Mouse (Mus musculus) urinary bladder, postnatal 25 days (tissue): ENCODE measurements around the gene Slc25a22.
"Not testable (repeated sequence)": the region's sequence is repeated elsewhere in the genome, so short reads cannot be mapped to it uniquely, and the experiment has no call there.

Source experiments
- DNase-seq: peaks from one replicate; pipeline ENCODE4 v3.0.0; 2022; ENCODE audit warnings: low spot score

The Slc25a22 gene

DNA sequence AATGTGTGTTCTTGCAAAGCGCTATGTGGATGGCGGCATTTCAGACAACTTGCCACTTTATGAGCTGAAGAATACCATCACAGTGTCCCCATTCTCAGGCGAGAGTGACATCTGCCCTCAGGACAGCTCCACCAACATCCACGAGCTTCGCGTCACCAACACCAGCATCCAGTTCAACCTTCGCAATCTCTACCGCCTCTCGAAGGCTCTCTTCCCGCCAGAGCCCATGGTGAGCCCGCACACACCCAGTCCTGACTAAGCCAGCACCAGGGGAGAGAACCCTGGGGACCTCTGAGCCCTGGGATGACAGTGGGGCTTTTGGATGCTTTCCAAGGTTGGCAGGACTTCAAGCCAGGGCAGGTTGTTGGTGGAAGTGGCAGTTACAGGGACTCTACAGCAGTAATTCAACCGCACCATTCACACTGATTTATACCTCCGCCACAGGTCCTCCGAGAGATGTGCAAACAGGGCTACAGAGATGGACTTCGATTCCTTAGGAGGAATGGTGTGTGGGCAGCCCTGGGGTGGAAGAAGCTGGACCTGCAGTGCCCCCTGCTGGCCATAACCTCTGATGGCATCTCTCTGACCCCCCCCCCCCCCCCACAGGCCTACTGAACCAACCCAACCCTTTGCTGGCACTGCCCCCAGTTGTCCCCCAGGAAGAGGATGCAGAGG is 20.4 kb upstream of the Slc25a22 start:
- no peak for DNase-seq

DNA sequence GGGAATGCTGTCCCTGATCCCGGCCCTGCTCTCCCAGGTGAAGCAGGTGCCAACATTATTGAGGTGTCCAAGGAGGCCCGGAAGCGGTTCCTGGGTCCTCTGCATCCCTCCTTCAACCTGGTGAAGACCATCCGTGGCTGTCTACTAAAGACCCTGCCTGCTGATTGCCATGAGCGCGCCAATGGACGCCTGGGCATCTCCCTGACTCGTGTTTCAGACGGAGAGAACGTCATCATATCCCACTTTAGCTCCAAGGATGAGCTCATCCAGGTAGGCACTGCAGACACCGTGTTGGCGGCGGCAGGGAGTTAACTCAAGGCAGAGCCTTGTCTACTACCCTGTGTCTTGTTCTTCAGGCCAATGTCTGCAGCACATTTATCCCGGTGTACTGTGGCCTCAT is 19.5 kb upstream of the Slc25a22 start:
- DNase-seq, result no peak

DNA sequence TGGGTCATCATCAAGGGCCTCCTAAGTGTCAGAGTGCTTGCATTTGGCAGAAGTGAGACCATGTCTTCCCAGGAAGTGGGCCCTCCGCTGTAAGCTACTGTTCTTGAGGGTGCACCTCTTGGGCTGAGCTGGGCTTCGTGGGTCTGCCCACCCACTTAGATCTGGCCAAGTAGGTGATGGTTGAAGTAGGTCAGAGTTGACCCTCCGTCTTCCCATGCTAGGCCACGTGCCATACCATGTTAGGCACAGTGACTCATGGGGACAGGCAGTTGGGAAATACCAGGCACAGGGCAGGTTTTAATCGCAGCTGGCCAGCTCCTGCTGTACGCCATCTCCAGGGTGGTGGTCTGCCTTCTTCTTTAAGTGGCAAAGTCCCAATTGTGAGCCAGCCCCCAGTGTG is 19.0 kb upstream of the Slc25a22 start:
- DNase-seq, result no peak

DNA sequence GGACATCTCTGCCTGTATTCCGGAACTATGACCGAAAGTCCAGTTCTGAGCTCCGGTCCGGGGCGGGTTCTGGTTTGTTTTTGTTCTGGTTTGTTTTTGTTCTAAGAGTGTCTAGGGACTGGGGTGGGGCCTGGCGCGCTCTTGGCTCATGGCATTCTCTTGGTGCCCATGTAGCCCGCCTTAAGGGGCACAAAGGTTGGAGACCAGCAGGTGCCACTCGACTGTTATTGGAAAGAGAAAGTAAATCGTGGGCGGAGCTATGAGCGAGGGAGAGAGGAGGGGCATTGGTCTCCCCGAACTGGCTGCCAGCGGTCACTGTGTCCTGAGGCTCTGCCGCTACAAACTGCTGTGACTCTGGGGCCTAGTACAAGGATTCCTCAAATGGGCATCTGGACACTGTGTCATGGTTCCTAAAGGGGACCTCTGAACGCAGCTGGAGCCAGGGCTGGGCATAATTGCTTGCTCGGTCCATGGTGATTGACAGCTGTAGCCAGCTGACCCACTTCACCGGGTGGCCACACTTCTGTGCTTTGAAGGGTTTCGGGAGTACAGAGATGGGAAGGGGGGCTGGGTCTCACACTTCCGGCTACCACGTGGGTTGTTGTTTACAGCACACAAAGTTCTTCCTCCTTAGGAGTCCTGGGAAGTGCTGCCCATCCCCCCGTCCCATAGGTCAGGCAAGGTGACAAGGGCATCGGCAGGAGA is 18.1 kb upstream of the Slc25a22 start:
- peak; percentile 54 for DNase-seq

DNA sequence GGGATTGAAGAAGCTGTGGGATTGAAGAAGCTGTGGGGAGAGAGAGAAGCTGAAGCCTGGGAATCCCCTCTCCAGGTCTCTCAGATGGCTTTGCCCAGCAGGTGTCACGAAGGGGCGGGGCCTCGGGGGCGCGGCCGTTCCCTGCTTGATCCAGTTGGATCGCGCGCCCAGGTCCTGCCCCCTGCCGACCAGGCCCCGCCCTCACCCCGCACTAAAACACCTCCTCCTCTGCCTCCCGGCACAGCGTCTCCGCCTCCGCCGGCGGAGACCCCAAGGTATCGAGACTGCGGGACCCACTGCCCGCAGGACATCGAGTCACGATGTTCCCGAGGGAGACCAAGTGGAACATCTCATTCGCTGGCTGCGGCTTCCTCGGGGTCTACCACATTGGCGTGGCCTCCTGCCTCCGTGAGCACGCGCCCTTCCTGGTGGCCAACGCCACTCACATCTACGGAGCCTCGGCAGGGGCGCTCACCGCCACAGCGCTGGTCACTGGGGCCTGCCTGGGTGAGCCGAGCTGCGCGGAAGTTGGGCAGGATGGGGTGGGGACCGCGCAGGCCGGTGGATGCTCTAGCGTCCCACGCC is 17.4 kb upstream of the Slc25a22 start, which contains the start of gene Pnpla2:
TSS of gene Pnpla2 (plus strand) at position 232 of the 585 bp plus-strand sequence.
- DNase-seq, result peak; percentile 93

DNA sequence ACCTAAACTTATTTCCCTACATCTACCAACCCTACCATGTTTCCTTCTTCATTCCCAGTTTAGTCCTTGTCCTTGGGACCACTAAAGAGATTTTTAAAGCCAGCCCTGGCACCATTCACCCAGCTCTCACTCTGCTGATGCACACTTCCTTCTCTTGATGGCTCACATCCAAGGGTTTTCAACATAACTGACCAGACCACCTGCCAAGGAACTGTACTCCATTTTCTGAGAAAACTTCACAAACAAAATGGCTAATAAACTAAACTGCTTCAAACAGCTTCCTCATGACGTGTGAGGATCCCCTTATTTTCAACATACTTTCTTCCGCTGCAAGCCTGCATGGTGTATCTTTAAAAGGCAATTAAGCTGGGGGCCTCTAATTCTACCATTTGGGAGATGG is 15.9 kb upstream of the Slc25a22 start:
- DNase-seq, result no peak

DNA sequence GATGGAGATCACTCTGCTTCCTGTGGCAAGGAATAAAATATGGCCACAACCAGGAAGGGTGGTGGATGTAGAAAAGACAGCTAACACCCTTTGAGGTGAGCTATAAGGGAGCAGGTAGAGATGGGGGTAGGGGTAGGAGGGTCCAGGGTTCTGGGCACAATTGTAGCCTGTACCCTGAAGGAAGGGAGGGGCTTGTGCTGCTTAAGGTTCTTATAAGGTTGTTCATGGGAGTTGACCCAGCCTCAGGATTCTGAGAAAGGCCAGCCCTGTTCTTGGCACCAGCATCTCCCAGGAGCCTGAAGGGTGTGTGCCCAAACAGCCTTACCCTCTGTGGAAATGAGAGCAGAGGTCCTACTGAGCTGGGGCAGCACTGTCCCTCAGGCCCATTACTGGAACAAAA is 14.2 kb upstream of the Slc25a22 start:
- DNase-seq, result no peak

DNA sequence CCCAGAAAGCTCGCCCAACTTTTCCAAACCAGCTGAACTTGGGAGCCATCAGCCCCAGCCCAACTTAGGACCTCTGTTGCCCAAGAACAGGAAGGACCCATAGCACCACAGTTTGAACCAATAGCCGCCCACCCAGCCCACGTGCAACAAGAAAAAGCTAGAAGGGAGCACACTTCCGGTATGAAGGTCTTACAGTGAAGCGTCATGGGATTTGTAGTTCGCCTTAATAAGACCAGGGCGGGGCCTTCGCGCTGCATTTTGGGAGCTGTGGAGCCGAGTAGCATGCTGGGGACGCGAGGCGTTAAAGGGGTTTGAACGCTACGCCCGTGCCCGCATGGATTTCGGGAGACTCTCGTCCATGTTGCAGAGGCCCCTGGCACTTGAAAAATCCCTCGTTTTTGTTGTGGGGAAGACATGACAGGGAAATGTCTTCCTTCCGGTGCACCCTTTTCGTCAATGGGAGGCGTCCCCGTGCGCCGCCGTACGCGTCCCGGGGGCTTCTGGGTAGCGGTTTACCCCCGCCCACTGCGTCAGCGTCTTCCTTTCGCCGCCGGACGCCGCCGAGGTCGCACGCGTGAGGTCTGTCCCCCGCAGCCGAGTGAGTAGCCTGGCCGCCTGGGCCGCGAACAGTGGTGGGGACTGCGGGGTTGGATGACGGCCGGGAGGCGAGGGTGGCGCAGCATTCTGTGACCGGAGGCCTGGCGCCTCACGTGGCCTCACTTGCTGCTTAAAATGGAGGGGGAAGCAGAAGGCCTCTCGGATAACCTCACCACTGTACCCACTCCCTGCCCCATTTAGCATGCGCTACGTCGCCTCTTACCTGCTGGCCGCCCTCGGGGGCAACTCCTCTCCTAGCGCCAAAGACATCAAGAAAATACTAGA is 9.7 kb upstream of the Slc25a22 start, which contains the start of gene Rplp2:
TSS of gene Rplp2 (plus strand) at position 261 of the 882 bp plus-strand sequence.
- peak; percentile 89 for DNase-seq

DNA sequence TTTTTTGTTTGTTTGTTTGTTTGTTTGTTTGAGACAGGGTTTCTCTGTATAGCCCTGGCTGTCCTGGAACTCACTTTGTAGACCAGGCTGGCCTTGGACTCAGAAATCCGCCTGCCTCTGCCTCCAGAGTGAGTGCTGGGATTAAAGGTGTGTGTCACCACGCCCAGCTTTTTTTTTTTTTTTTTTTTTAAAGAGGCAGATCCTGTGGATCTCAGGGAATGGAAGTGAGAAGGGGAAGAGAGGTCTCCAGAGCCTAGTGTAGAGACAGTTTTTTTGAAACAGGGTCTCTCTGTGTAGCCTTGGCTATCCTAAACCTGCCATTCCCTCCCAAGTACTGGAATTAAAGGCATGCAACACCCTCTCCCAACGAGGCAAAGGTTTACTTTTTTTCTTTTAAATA is 8.7 kb upstream of the Slc25a22 start:
- DNase-seq, result not testable (repeated sequence)

DNA sequence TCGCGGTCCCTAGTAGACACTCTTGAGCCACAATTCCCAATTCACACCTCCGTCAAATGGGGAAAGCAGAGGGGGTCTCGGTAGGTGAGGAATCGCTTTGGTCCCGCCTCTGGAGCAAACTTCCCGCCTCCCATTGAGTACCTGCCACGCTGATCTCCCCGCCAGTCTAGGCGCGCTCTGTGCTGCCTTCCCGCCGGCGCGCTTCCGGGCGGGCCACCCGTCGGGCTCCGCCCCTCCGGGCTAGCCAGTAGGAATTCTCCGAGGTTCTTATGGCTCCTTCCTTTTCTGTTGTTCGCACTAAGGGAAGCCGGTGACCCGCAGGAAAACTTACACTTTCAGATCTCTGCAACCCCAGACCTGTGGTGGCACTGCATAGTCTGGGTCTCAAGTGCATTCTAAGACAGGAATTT is 6.1 kb upstream of the Slc25a22 start, which contains the start of gene Pidd1:
TSS of gene Pidd1 (minus strand) at position 198 of the 410 bp plus-strand sequence.
- DNase-seq, result peak; percentile 67

DNA sequence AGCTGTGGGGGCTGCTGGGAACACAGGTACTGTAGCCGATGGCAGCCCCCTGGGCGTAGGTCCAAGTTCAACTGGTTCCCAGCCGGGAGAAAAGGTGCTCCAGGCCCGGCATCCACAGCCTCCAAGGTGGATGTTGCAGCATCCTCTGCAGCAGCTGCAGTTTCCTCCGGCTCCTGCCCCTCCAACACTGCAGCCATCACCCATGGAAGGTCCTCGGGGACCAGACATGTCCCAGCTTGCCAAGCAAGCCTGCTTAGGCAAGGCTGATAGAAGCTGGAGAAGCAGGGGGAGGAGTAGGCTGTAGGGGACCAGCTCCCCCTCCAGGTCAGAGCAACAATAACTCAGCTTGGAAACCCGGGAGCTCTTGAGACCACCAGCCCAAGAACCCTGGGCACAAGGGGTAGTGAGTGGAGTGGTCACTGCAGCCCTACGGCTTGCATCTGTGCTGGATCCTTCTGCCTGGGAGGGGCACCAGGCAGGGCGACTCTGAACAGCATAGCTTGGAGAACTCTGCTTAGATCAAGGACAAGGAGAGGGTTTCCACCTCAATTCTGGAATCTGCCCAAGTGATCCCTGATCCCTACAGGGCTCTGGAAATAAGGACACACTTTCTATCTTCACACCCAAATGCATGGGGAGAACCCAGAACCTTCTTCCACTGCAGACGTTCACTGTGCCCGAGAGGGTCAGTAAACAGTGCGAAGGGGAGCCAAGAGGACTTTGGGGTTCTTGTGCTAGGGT is 5.6 kb upstream of the Slc25a22 start:
- no peak for DNase-seq

DNA sequence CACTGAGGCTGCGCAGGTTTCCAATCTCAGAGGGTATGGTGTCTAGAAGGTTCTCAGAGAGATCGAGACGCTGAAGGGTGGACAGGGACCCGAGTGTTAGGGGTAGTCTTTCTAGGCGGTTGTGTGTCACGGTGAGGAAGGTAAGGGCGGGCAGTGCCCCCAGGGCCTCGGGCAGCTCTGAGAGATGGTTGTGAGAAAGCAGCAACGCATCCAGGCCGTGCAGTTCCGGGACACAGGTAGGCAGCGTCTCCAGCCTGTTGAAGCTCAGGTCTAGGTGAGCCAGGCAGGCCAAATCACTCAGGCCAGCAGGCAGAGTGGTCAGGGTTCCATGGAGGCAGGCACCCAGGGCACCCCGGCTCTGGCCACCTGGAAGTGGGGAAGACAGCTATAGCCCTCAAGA is 4.5 kb upstream of the Slc25a22 start:
- DNase-seq, result no peak

DNA sequence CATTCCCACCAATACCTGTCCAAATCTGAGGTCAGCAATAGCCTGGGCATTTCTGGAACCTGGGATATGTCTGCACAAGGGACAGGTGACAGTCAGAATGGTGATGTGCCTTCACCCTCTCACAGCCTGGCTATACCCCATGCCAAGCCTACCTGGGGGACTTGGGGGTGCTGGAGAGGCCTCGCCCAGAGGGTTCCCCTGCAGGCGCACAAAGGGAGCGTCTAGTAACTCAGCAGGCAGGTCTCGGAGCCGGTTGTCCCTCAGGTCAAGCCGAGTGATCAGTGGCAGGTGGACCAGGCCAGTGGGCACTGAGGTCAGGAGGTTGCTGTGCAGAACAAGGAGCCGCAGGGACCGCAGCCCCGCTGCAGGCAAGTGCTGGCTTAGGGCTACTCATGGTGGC is 3.8 kb upstream of the Slc25a22 start:
- DNase-seq, result no peak

DNA sequence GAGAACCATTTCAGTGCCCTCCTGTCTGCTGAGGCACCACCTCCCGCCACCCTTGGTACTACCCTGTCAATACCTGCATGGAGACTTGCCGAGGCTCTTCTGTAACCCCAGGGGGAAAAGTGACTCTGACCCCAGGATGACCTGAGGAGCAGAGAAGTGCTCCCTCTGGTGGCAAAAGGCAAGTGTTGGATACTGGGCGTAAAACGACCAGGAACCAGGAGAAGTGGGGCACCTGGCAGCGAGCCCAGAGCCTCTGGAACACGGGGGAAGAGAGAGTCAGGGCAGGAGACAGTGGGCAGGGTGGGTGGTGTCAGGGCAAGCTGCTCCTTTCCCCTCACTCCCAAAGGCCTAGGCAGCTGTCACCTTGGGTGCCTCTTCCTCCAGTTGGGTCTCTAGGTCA is 2.9 kb upstream of the Slc25a22 start:
- no peak for DNase-seq

DNA sequence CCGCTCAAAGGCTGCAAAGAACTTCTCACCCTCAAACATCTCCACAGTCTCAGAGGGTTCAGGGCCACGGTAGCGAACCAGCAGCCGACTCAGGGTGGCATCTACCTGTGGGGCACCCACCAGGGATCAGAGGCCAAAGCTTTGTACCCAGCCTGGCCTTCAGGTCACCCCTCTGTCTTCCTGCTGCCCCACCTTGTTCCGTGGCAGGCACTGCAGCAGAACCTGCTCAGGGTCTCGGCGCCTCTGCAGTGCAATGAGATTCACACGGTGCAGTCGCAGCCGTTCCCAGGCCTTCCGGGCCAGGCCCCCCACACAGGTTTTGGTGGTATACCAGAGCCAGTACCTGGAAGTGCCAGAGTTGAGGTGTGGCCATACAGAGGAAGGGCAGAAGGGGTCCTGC is 2.1 kb upstream of the Slc25a22 start:
- no peak for DNase-seq

DNA sequence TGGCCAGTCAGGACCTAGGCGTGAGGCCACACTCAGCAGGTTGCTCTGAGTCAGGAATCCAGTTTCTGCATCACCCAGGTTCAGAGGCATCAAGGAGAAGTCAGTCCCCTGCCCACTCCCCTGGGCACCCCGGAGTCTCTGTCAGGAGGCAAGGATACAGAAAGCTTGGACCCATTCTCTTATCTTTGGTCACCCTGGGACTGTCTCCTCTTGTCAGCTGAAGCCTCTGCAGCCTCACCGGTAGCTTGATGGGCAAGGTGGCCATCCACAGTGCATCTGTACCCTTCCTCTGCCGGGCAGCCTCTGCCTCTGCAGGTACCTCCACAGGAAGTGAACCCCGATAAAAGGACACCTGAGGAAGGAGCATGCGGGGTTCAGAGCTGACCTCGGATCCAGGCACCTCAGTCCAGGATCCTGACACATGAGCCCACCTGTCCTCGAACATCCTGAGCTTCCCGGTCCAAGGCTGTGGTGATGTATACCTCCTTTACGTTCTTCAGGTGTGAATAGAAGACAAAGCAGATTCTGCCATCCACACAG is 1.5 kb upstream of the Slc25a22 start:
- DNase-seq, result no peak

DNA sequence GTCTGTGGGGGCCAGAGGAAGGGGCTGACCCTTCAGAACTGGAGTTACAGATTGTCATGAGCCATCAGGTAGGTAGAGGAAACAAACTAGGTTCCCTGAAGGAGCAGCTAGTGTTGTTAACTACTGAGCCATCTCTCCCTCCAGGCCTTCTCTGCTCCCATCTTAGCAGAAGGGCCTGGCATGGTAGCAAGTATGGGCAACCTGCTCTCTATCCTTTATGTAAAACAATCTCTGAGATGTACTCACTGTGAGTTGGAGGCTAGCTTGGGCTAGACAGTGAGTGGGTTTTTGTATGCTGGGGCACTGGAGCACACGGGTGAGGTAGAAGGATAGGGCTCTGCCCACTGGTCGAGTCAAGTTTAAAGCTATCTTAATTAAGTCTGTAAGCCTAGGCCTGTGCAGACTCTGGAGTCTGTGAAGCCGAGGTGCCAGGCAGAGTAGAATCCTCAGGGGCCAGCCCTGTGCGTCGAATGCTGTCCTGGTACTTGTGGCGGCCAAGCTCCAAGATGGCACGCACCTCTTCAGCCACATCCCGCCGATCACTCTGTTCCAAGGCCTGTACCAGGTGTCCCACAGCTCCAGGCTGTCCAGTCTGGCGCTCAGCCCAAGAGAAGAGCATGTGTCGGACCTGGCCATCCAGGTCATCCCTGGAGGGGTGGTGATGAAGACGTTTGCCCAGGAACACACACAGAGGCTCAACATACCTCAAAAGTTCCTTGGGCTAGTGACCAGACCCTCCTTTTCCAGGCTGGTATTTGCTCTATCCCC is 693 bp upstream of the Slc25a22 start:
- no peak for DNase-seq

DNA sequence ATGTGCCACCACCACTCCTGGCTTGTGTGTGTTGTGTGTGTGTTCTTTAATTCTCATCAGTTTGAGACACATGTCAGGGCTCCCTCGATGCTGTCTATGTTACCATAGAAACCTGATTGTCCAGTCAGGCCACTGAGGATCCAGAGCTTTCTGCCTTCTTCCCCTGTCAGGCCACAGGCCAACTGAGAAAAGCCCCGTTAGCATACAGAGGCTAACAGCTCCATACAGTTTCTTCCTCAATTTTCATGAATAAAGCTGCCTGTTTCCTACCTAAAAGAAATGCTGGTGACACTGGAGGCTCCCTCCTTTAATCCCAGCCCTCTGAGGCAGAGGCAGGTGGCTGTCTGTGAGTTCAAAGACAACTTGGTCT is 1.2 kb downstream of the Slc25a22 start:
- DNase-seq, result no peak

DNA sequence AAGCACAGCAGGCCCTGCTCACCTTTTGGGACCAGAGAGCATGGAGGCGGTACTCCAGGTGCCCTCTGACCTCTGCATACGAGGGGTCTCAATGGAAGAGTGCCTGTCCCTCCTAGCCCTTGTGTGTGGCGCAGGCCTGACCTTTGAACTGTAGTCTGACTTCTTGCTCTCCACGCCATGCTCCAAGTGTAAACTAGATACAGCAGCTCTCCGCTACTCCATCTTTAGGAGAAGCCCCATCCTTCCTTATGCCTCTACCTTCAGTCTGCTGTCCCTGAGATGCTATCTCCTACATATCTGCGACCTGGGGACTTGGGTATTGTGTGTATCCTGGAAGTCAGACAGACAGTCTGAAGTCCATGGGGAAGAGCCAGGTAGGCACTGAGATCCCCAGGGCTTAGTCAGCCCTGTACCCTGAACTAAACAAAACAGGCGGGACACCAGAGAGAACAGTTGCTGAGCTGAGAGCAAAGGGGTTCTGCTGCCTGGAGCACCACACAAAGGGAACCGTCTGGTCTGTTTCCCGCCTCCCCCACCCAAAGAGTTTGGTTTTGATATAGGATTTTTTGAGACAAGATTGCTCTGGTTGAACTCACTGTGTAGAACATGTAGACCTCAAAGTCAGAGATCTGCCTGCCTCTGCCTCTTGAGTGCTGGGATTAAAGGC is 1.7 kb downstream of the Slc25a22 start:
- no peak for DNase-seq
